Comparison of ENCODE assay signal across 8 mouse cellular contexts in the genomic region with DNA sequence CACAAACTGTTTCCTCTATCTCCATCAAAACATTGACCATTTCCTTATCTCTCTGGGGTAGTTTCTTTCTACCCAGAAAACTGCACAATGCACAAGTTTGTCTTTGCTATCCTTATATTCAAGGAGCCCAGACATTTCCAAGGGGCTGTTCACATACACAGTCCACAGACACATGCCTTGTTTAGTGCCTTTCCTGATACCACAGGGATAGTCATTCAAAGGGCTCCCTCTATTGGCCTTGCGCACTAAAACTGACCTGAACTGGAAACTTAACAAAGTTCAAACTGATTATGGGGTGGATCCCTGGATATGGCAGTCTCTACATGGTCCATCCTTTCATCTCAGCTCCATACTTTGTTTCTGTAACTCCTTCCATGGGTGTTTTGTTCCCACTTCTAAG.
DNase-seq lines count a peak whose midpoint lies in the region; ATAC-seq lines count a peak whose summit lies in the region.

No protein-coding gene starts in this region.

- peak; percentile 85 for ATAC-seq in megakaryocyte progenitor cell, adult 5-6 weeks (replicated peaks; ENCODE audit: poor library complexity)

- DNase-seq in layer of hippocampus, adult 11-12 months (ENCODE audit: low spot score), result peak; percentile 35
- DNase-seq in layer of hippocampus, postnatal 14 days (ENCODE audit: low spot score in 2 of 2), result no peak
- peak; percentile 67 for DNase-seq in NIH3T3 (ENCODE audit: low read depth)
- peak; percentile 23 for DNase-seq in fibroblast of lung, adult 2 months (ENCODE audit: low read depth)
- no peak for DNase-seq in B cell, adult 2 months
- DNase-seq in heart, adult 18-20 months, result no peak
- DNase-seq in thymus, postnatal 25 days, result no peak

Comparison
In these comparisons a context has a peak if more than half of its experiments do, and no peak if none do; other contexts are left out.
1. DNase-seq: peak in layer of hippocampus, adult 11-12 months (single experiment), NIH3T3 (single experiment) and fibroblast of lung, adult 2 months (single experiment); none in layer of hippocampus, postnatal 14 days (0 of 2), B cell, adult 2 months (0 of 2), heart, adult 18-20 months (0 of 2) and thymus, postnatal 25 days (single experiment).